Mouse (Mus musculus) heart, postnatal 10 days (tissue): ENCODE results near the gene Cdk1. TPM values are rescaled to one million over a fixed set of nuclear protein-coding genes. Genes with fewer than 3 reads are reported as not detected.
"Not testable (repeated sequence)": the region's sequence is repeated elsewhere in the genome, so short reads cannot be mapped to it uniquely, and the experiment has no call there.

ENCODE experiments used
- DNase-seq, 2 experiments: peaks; one replicate each; pipeline ENCODE4 v3.0.0; 2021
- intact Hi-C: fragments of 180-260 bp; cut with DNase I; formaldehyde crosslinking; loops from one replicate; pipeline ENCODE4 v1.15.1; 2025
- total RNA-seq, 2 experiments: library from RNA; stranded (reverse); gene quantifications; 2 replicates each; pipeline ENCODE4 v1.2.3; 2021

Cdk1 gene
- total RNA-seq = 10 to 100 TPM; 40.3 to 40.8 TPM

DNA sequence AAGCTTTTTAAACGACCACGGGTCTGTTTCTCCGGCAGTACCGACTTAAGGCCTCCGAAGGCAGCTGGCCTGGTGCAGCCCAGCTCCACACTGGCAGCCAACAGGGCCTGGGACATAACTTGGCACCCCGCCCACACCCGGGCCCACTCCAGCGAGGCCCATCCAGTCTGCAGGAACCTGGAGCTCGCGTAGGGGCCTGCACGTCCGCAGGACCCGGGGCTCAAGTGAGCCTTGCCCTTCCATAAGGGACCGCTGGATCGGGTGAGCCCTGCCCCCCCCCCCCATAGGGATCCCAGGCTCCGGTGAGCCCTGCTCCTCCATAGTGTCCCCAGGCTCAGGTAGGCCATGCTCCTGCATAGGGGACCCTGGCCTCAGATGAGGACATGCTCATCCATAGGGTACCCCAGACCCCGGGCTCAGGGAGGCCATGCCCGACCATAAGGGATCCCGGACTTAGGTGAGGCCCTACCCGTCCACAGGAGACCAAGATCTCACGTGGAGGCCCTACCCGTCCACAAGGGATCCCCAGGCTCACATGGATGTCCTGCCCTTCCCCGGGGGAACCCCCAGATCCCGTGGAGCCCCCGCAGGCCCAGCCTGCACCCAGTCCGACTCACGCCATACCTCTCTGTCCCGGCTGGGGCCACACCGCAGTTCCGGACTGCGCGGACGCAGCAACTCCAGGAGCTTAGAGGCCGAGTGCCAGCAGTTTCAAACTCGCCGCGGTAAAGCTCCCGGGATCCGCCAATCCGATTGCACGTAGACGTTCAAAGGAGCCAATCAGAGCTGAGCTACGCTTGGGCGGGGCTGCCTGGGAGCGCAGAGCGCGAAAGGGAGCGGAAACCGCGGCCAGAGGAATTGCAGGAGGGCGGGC lies at the start of gene Cdk1:
TSS of gene Cdk1 (minus strand) at position 727 of the 874 bp plus-strand sequence.
- intact Hi-C loops = no loop called here
- peak; percentile 99 for DNase-seq

DNA sequence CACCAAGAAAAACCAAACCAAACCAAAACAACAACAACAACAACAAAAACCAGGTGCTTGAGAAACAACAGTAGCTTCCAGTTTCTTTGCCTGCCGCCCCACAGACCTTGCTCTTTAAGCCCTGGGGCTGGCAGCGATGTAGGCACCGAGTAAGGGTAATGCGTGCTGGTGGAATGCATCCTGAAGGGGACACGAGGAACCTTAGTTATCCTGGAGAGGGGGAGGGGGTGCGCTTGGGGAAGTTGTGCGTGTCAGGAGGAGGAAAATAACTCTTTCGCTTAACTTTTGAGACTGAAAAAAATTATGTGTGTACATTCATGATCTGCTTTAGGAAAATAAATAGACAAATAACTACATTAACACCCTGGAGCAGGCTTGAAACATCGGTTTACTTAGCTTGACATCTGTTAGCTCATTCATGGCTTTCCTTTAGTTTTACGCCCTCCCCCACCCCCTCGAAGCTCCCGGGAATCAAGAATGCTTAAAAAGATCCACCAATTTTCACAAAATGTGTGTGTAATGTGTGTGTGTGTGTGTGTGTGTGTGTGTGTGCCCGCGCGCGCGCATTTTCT lies 47.2 kb upstream of the Cdk1 start:
- DNase-seq = no peak
- intact Hi-C loops = no loop called here

DNA sequence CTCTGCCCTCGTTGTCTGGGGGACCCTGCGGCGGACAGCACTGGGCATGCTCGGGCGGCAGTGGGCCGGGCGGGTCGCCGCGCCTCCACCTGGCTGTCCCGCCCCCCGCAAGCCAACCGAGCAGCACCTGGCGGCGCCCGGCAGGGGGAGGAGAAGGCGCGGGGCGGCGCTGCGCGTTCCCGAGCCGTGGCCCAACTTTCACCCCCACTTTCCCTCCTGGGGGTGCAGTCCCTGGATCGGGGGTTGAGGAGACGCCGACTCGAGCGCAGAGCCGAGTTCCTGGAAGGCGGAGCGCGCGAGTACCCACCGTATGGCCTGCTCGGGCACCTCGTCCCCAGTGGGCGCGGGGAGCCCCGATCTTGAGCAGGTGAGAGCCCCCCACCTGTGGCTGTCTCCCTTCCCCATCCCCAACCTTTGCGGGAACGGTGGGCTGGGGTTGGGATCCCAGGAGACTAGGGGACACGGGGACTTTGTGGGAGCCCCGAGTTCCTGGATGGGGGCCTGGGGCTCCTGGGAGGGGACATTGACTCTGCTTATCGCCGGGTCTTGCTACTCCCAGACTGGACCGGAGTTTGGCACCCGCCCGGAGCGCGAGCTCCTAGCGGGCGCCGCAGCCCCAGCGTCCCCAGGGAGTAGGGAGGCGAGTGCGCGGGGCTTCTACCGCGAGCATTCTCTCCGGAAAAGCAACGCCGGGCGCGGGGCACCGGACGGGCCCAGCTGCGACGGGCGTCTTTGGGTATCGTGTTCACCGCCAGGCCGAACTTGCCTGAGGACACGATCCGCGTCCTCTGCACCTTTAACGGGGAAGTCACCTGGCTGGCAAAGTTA lies 46.2 kb upstream of the Cdk1 start, which contains the start of gene Ank3:
TSS of gene Ank3 (plus strand) at position 11 of the 828 bp plus-strand sequence.
- peak; percentile 26 to 28 for DNase-seq
- intact Hi-C loops = no loop called here

DNA sequence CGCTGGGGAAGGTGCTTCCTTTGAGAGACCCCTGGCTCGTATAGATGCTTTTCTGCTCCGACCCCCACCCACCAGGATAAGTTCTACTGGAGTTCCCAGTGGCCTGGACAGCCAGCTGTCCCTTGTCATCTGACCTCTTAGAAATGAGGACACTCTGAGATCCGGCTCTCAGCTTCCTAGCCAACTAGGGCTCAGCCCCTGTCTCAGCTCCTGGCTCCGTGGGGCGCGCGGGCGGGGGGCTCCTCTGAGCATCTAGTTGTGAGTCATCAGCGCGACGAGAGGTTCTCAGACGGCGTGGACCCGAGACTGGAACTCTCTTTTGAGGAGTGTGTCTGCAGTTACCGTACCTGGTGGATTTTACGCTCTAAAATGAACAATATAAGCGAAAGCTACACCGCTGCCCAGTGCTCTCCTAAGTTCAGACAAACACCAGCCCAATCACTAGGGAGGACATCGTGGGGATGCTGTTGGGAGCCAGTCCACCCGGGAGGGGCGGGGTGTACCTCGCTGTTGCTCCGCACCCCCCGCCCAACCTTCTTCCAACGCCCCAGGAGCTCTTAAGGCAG lies 45.5 kb upstream of the Cdk1 start:
- intact Hi-C loops = no loop called here
- peak; percentile 40 to 41 for DNase-seq

DNA sequence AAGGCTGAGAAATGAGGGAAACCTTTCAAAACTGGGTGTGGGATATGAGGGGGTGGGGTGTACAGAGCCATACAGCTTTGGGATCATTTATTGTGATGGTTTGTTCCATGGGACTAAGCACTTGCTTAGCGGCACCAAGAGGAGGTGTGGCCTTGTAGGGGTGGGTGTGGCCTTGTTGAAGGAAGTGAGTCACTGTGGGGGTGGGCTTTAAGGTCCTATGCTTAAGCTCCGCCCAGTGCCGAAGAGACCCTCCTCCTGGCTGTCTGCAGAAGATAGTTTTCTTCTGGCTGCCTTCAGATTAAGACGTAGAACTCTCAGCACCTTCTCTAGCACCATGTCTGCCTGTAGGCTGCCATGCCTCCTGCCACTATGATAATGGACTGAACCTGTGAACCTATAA lies 36.8 kb upstream of the Cdk1 start:
- no peak for DNase-seq
- intact Hi-C loops = no loop called here

DNA sequence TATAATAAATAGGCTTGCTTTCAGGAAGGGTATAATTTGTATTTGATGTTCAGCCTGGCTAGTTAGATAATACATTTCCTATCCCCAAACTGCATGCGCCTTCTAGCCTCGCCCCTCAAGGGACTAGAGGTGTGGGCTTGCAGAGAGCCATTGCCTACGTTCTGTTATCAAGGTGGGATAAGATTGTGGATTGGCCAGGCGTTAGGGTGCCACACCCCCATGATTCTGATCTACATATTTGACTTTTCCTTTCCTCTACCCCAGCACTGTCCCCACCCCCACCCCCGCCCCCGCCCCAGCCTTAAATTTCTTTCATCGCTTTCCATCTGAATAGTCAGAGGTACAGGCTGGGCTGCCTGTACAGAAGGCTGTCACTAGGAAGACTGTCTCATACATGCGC lies 34.0 kb upstream of the Cdk1 start:
- no peak for DNase-seq
- intact Hi-C loops = no loop called here

DNA sequence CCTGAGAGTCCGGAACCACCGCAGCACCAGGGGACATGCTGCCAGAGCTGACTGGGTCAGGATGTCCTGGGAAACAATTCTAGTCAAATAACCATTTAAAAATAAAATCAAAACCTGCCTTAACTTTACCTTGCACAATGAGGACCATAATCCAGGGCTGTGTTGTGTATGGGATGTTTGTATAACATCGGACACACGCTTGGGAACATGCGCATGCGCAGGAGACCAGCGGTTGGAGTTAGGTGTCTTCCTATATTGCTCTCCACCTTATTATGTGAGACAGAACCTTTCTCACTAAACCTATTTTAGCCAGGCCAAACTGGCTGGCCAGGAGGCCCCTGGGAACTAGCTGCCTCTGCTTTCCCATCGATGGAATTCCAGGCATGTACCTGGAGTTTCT lies 32.4 kb upstream of the Cdk1 start:
- no peak for DNase-seq
- intact Hi-C loops = no loop called here

DNA sequence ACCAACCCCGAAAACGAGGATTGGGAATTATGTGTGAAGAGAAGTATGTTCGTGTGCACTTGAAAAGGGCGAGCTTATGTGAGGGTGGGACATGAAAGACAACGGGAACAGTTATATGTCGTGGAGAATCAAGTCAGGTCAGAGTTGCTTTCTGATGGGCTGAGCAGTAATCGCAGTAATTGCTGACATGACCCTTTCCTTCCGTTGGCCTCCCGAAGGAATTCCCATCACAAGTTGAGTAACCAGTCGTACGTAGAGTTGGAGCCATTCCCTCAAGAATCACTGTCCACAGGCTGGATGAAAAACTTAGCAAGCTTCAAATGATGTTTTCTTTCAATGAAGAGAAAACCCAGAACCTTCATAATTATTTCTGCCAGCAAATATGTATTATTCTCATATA lies 31.9 kb upstream of the Cdk1 start:
- DNase-seq = no peak
- intact Hi-C loops = no loop called here

DNA sequence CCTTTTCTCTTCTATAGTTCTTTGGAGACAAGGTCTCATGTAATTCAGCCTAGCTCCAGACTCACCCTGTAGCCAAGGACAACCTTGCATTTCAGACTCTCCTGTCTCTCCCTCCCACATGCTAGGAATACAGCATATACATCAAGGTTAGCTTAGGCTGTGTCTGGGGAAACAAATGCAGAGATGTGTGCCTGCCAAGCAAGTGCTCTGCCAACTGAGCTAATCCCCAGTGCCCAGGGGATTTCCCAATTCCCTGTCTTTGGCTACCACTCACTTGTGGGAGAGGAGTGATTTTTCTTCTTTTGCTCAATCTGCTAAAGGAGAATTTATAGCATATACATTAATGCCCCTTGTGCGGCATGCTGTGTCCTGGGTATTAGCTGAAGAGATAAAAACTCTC lies 30.4 kb upstream of the Cdk1 start:
- no peak for DNase-seq

DNA sequence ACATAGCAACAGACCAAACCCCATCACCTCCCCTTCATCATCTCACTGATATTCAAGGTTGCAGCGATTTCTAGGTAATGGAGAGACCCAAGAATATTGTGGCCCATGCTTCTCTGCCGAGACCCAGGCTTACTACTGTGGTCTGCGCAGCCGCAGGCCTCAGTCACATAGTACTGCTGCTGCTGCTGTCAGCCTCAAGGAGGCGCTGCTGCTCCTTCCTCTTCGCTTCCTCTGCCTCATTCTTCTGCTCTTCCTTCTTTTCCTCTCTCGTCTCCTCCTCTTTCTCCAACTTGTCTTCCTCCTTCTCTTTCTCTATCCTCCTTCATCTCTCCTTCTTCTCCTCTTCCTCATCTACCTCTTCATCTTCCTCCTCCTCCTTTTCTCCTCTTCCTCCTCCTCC lies 22.4 kb upstream of the Cdk1 start:
- no peak for DNase-seq
- intact Hi-C loops = no loop called here

More for the DNA sequence above, 30.4 kb upstream of the Cdk1 start:
- intact Hi-C loops = no loop called here

DNA sequence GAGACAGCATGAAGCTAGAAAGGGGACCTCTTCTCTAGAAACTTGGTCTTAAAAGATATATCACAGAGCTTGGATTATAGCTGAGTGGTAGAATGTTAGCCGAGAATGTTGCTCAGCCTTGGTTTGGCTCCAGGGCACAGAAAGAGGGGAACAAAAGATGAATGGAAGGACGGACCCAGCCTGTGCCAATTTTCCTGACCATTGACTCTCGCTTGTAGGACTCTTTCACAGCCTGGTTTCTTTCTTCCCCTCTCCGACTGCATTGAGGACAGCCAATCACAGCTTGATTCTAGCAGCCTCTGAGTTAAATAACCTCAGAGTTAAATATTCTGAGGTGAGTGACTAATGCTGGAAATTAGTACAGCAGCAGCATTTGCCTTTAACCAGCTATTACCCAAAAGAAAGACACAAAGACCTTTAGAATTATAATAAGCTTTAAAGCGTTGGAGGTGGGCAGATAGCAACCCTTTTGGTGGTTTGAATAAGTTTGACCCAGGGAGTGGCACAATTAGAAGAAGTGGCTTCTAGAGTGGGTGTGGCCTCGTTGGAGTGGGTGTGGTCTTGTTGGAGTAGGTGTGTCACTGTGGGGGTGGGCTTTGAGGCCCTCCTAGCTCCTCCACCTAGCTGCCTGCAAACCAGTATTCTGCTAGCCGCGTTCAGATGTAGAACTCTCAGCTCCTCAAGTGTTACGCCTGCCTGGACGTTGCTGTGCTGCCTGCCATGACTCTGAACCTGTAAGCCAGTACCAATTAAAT lies 21.2 kb upstream of the Cdk1 start:
- DNase-seq = no peak
- intact Hi-C loops = no loop called here

DNA sequence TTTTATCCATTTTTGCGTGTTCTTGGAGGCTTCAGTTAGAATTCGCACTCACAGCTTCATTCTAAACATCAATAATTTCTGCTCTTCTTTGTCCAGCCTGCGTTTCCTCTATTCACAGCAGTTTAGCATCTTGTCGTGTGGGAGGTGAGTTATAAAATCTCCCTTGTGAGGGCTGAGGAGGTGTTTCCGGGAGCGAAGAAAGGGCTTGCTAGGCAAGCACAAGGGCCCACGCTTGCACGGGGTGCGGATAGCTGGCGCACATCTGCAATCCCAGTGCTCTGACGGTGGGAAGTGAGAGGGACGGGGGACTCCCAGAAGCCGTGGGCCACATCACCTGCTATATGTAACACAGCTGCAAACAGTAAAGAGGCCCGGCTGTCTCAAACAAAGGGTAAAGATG lies 19.3 kb upstream of the Cdk1 start:
- intact Hi-C loops = no loop called here
- no peak for DNase-seq

DNA sequence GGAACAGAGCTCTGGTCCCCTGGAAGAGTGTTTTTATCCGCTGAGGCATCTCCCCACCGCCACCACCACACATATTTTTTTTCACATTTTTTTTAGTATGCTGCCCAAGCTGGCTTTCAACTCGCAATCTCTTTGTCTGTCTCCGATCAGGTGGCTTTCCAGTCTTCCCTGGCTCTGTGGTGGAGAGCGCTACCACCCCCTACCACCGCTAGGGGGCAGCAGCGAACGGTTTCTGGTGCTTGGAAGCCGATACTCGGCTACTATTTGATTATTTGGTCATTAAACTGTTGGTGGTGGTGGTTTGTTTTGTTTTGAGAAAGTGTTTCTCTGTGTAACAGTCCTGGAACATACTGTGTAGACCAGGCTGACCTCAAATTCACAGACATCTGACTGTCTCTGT lies 18.7 kb upstream of the Cdk1 start:
- DNase-seq = peak in 1 of 2 experiments; percentile 42
- intact Hi-C loops = no loop called here

DNA sequence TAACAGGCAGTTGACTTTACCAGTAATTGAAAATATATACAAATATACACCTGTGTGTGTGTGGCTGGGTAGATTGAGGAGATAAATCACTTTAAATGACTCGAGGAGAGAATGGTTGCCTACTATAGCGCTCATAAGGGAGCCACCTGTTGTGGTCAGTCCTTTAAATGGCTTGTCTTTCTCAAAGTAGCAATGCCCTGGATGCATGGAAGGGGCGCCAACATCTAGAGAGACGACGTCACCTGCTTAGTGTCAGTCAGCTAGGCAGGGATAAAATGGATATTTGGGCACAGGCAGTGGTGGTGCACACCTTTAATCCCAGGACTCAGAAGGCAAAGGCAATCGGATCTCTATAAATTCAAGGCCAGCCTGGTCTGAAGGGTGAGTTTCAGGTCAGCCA lies 16.6 kb upstream of the Cdk1 start:
- intact Hi-C loops = loop anchor here (5.0 kb wide), 1 partner anchor 283 kb away; no protein-coding TSS in a partner anchor
- DNase-seq = no peak

DNA sequence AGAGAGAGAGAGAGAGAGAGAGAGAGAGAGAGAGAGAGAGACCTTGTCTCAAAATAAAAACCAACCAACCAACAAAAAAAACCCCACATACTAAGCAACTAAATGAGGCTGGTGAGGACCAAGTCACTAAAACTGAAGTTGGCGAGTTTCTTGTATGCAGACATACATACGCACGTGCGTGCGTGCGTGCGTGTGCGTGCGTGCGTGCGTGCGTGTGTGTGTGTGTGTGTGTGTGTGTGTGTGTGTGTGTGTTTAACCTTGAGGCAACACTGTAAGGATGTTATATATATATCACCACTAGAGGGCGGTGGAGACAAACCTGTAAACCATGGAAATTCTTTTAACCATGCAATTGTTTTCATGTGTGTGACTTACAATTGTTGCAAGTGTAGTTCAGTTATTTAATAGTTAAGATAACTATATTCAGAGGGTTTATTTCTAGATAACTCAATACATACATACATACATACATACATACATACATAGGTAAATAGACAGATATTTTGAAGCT lies 14.2 kb upstream of the Cdk1 start:
- no peak for DNase-seq
- intact Hi-C loops = loop anchor here (5.0 kb wide), 1 partner anchor 285 kb away; no protein-coding TSS in a partner anchor

DNA sequence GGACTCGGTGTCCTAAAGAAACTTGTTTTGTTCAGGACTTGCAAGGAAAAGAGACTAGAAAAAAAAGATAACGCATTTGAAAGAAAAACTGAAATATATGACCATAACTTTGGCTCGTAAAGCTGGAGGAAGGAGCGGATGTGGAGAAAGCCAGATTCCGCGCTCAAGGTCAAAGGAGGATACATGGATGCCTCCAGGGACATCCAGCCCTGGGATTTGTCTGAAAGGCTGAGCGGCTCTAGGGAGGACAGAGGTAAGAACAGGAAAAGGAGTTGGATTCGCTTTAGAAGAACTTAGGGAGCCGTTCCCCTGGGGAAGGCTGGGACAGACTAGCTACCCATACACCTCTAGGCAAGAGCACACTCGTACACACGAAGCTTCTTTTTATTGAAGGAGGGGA lies 13.5 kb upstream of the Cdk1 start:
- intact Hi-C loops = loop anchor here (5.0 kb wide), 1 partner anchor 286 kb away; no protein-coding TSS in a partner anchor
- peak; percentile 27 to 33 for DNase-seq

DNA sequence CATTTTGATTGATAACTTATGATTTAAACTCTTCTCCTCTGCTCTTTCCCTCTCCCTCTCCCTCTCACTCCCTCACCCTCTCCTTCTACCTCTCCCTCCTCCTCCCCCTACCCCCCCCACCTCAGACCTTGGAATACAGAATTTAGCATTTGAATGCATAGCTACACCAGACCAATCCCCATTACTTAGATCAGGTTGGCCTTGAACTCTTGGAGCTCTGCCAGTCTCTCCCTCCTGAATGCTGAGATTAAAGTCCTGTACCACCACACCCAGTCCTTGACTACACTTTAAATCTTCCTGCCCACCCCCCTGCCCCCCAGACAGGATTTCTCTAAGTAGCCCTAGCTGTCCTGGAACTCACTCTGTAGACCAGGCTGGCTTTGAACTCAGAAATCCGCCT lies 6.9 kb upstream of the Cdk1 start:
- intact Hi-C loops = no loop called here
- no peak for DNase-seq

DNA sequence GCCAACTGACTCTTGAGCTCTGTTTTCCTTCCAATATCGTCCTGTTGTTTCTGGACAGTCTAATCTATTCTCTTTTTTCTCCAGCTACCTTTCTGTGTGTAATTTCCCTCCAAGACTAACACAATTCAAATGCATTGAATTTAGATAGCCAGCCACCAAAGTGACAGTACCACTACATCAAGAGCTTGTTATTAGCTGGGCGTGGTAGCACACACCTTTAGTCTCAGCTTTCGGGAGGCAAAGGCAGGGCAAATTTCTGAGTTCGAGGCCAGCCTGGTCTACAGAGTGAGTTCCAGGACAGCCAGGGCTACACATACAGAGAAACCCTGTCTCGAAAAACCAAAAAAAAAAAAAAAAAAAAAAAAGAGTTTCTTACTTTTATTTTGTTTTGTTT lies 345 bp upstream of the Cdk1 start:
- intact Hi-C loops, DNase-seq: not testable (repeated sequence)

DNA sequence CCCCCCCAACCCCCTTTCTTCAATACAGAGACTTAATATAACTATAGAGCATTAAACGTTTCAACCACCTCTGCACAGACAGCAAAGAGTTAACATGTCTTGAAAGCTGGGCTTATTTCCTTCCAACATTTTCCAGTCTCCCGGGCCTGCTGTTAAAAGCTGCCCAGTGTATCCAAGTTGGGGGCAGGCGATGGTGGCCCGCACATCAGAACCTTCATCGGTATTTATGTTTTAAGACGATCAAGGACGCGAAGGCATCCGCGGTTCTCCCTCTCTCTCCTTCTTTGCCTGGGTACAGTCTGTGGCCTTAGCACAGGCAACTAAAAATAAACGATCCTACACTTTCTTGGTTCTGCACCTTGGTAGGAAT lies 911 bp downstream of the Cdk1 start:
- no peak for DNase-seq
- intact Hi-C loops = no loop called here
